Mouse (Mus musculus): Measurements from ENCODE around the gene Olfr544.
"Not testable (repeated sequence)": the region's sequence is repeated elsewhere in the genome, so short reads cannot be mapped to it uniquely, and the experiment has no call there.

Olfr544 gene

GRCm38 (mm10) chr7:102488161-102488560, at the start of gene Olfr544:
Gene Olfr544, minus strand, starts transcription at chr7:102488313.
- peak in 1 of 2 experiments; percentile 16 for DNase-seq

GRCm38 (mm10) chr7:102534449-102534848, 46.3 kb upstream of the Olfr544 start, which contains the start of gene Olfr547:
Gene Olfr547, plus strand, starts transcription at chr7:102534749.
- no peak for DNase-seq

GRCm38 (mm10) chr7:102529052-102529451, 40.9 kb upstream of the Olfr544 start:
- DNase-seq: no peak

- DNase-seq: peak in 1 of 2 experiments; percentile 69
Measured at GRCm38 (mm10) chr7:102517051-102517335, 28.9 kb upstream of the Olfr544 start.

- DNase-seq: peak; percentile 80 to 85
Measured at GRCm38 (mm10) chr7:102516261-102517050, 28.3 kb upstream of the Olfr544 start.

- DNase-seq: no peak
Measured at GRCm38 (mm10) chr7:102514144-102514543, 26.0 kb upstream of the Olfr544 start.

- peak; percentile 96 to 97 for DNase-seq
Measured at GRCm38 (mm10) chr7:102512814-102513435, 24.8 kb upstream of the Olfr544 start.

- DNase-seq: no peak
Measured at GRCm38 (mm10) chr7:102511927-102512326, 23.8 kb upstream of the Olfr544 start.

- DNase-seq: no peak
Measured at GRCm38 (mm10) chr7:102509726-102510125, 21.6 kb upstream of the Olfr544 start.

GRCm38 (mm10) chr7:102508666-102509065, 20.6 kb upstream of the Olfr544 start:
- no peak for DNase-seq

GRCm38 (mm10) chr7:102508066-102508465, 20.0 kb upstream of the Olfr544 start:
- no peak for DNase-seq

GRCm38 (mm10) chr7:102506848-102507247, 18.7 kb upstream of the Olfr544 start:
- peak; percentile 87 to 88 for DNase-seq

- peak; percentile 49 to 51 for DNase-seq
Measured at GRCm38 (mm10) chr7:102501986-102502385, 13.9 kb upstream of the Olfr544 start.

GRCm38 (mm10) chr7:102499473-102499872, 11.4 kb upstream of the Olfr544 start, which contains the start of gene Olfr545:
Gene Olfr545, minus strand, starts transcription at chr7:102499573.
- DNase-seq: no peak

- not testable (repeated sequence) for DNase-seq
Measured at GRCm38 (mm10) chr7:102494416-102494815, 6.3 kb upstream of the Olfr544 start.

- no peak for DNase-seq
Measured at GRCm38 (mm10) chr7:102486105-102486504, 2.0 kb downstream of the Olfr544 start.

GRCm38 (mm10) chr7:102484766-102485165, 3.3 kb downstream of the Olfr544 start:
- DNase-seq: not testable (repeated sequence)

GRCm38 (mm10) chr7:102483665-102484064, 4.4 kb downstream of the Olfr544 start:
- DNase-seq: no peak

GRCm38 (mm10) chr7:102481579-102481978, 6.5 kb downstream of the Olfr544 start, which contains the start of gene Olfr543:
Gene Olfr543, minus strand, starts transcription at chr7:102481679.
- DNase-seq: no peak

- no peak for DNase-seq
Measured at GRCm38 (mm10) chr7:102480821-102481220, 7.3 kb downstream of the Olfr544 start.

GRCm38 (mm10) chr7:102479368-102480078, 8.6 kb downstream of the Olfr544 start:
- peak; percentile 34 to 41 for DNase-seq

GRCm38 (mm10) chr7:102478926-102479325, 9.2 kb downstream of the Olfr544 start:
- no peak for DNase-seq

GRCm38 (mm10) chr7:102478425-102478824, 9.7 kb downstream of the Olfr544 start:
- DNase-seq: no peak

Data from cerebellum, postnatal 10 days (tissue).